Mouse (Mus musculus) kidney, postnatal 0 days (tissue): ENCODE data around the gene Trpv2. TPM values are rescaled to one million over a fixed set of nuclear protein-coding genes. Genes with fewer than 3 reads are reported as not detected.
A peak's percentile ranks its signal among the peaks of the same experiment; 100 is the strongest.

ENCODE experiments used
- ATAC-seq: fragments of 200-750 bp; cut with Nextera tagmentation; replicated peaks from 2 replicates; pipeline ENCODE4 v1.8.0; 2017; ENCODE audit warnings: low read depth, moderate number of reproducible peaks, moderate TSS enrichment, moderate library complexity; ENCODE audit not compliant: low FRiP score
- DNase-seq: peaks from one replicate; pipeline ENCODE4 v3.0.0-alpha.2; 2016; ENCODE audit warnings: low spot score
- H3K27ac ChIP-seq: fragments of 300-500 bp; sonication (generic); 2 replicates; pipeline ENCODE4 v1.5.1; 2014; ENCODE audit warnings: mild to moderate bottlenecking
- H3K27me3 ChIP-seq: fragments of 300-500 bp; sonication (generic); 2 replicates; pipeline ENCODE4 v1.6.1; 2014; ENCODE audit warnings: low read length, mixed read lengths; ENCODE audit not compliant: insufficient read depth
- H3K36me3 ChIP-seq: fragments of 300-500 bp; sonication (generic); 2 replicates; pipeline ENCODE4 v1.6.1; 2014; ENCODE audit warnings: low read length, mixed read lengths; ENCODE audit not compliant: insufficient read depth
- H3K4me1 ChIP-seq: fragments of 300-500 bp; sonication (generic); replicated peaks from 2 replicates; pipeline ENCODE4 v1.6.1; 2014; ENCODE audit warnings: antibody characterized with exemption, low read length, mixed read lengths; ENCODE audit not compliant: insufficient read depth
- H3K4me2 ChIP-seq: fragments of 300-500 bp; sonication (generic); 2 replicates; pipeline ENCODE4 v1.6.1; 2014; ENCODE audit warnings: mild to moderate bottlenecking, low read length, moderate library complexity, mixed read lengths
- H3K4me3 ChIP-seq: fragments of 300-500 bp; sonication (generic); replicated peaks from 2 replicates; pipeline ENCODE4 v1.5.1; 2014; ENCODE audit warnings: low read depth, low read length
- H3K9ac ChIP-seq: fragments of 300-500 bp; sonication (generic); 2 replicates; pipeline ENCODE4 v1.6.1; 2014; ENCODE audit warnings: low read depth, low read length
- H3K9me3 ChIP-seq: fragments of 300-500 bp; sonication (generic); replicated peaks from 2 replicates; pipeline ENCODE4 v1.6.1; 2016; ENCODE audit warnings: low read length, inconsistent platforms, mixed read lengths
- CTCF ChIP-seq: IDR thresholded peaks from 2 replicates; pipeline ENCODE4 v1.5.1; 2016; ENCODE audit warnings: antibody characterized with exemption, low read depth, mild to moderate bottlenecking, moderate library complexity
- WGBS: fragments of 180-500 bp; shearing (Covaris S2); extraction: QIAGEN DNeasy Blood & Tissue Kit; methylation state at CpG from one replicate; pipeline ENCODE4 v1.1.7; 2014; 5-methylcytosine and 5-hydroxymethylcytosine counted together
- polyA plus RNA-seq: library from polyadenylated mRNA; unstranded; fragments of >200 nt; fragmentation: Nextera tagmentation; extraction: Ambion mirVana; gene quantifications from 2 replicates; pipeline ENCODE4 v1.2.1, GENCODE M21; 2015

The Trpv2 gene
- polyA plus RNA-seq, 1 experiment from 2014 or later: 1.7 TPM

- 71% methylated on average over 6 of the region's 6 CpGs for WGBS
- Histone ChIP-seq H3K36me3 (no peaks in the 10 kb centered on the region), H3K4me1 (no peaks in the 10 kb centered on the region)
Observed at GRCm38 (mm10) chr11:62583031-62583430, 8.7 kb downstream of the Trpv2 start.

GRCm38 (mm10) chr11:62584671-62585206 is 10.5 kb downstream of the Trpv2 start:
- Histone ChIP-seq H3K9ac (no peak overlapping the region), H3K9me3 (no peaks in the 10 kb centered on the region), H3K27me3 (no peaks in the 10 kb centered on the region), H3K4me3 (no peak overlapping the region), H3K27ac (no peak overlapping the region), H3K36me3 (no peaks in the 10 kb centered on the region), H3K4me2 (no peak overlapping the region), H3K4me1 (no peaks in the 10 kb centered on the region)
- DNase-seq (no peak), ATAC-seq (0 out of 2 replicates have a peak, but pooled peaks have one; percentile 13)
- WGBS: 38% methylated on average over 9 of the region's 9 CpGs
- TF ChIP-seq CTCF: no peak

More at GRCm38 (mm10) chr11:62583031-62583430, 8.7 kb downstream of the Trpv2 start:
- Histone ChIP-seq H3K9ac (no peak overlapping the region), H3K27me3 (no peaks in the 10 kb centered on the region), H3K4me3 (no peak overlapping the region), H3K9me3 (no peaks in the 10 kb centered on the region), H3K4me2 (no peak overlapping the region), H3K27ac (0 out of 2 replicates have a peak overlapping the region, but pooled peaks have one; percentile 13)
- DNase-seq (no peak), ATAC-seq (no peak; the same call in 1 of the 2 replicates)
- no peak for TF ChIP-seq CTCF

GRCm38 (mm10) chr11:62587034-62587433 is 12.7 kb downstream of the Trpv2 start:
- DNase-seq: no peak
- no peak overlapping the region for H3K27ac ChIP-seq

DNA sequence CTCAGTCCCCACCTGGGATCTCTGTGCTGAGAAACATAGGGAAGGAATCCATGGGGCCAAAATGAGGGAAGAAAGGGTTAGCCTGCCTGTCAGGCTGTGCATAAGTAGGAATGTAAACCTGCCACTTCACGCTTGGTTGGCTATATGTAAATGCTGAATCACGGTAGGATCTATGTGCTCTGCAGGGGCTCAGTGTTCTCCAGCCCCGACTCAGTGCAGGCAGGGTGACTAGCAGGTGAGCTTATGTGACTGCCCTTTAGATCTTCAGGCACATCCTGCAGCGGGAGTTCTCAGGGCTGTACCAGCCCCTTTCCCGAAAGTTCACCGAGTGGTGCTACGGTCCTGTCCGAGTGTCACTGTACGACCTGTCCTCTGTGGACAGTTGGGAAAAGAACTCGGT is 15.1 kb downstream of the Trpv2 start:
- no peak for DNase-seq
- WGBS: 70% methylated on average over 10 of the region's 10 CpGs

More at GRCm38 (mm10) chr11:62587034-62587433, 12.7 kb downstream of the Trpv2 start:
- no peak for TF ChIP-seq CTCF
- Histone ChIP-seq H3K4me2 (no peak overlapping the region), H3K27me3 (no peaks in the 10 kb centered on the region), H3K4me1 (no peaks in the 10 kb centered on the region), H3K36me3 (no peaks in the 10 kb centered on the region), H3K9ac (no peak overlapping the region), H3K4me3 (no peak overlapping the region), H3K9me3 (no peaks in the 10 kb centered on the region)
- no peak for ATAC-seq
- WGBS: 91% methylated on average over 5 of the region's 5 CpGs

GRCm38 (mm10) chr11:62591026-62591425 is 16.7 kb downstream of the Trpv2 start:
- Histone ChIP-seq H3K4me3 (no peak overlapping the region), H3K9ac (no peak overlapping the region), H3K4me2 (no peak overlapping the region), H3K36me3 (no peaks in the 10 kb centered on the region), H3K4me1 (no peaks in the 10 kb centered on the region), H3K27me3 (no peaks in the 10 kb centered on the region), H3K27ac (no peak overlapping the region), H3K9me3 (no peaks in the 10 kb centered on the region)
- WGBS: 85% methylated on average over 2 of the region's 2 CpGs
- ATAC-seq (no peak), DNase-seq (no peak)
- no peak for TF ChIP-seq CTCF

More for the DNA sequence above, 15.1 kb downstream of the Trpv2 start:
- ATAC-seq: no peak
- Histone ChIP-seq H3K27me3 (no peaks in the 10 kb centered on the region), H3K4me2 (no peak overlapping the region), H3K4me3 (no peak overlapping the region), H3K9ac (no peak overlapping the region), H3K4me1 (no peaks in the 10 kb centered on the region), H3K36me3 (no peaks in the 10 kb centered on the region), H3K27ac (no peak overlapping the region), H3K9me3 (no peaks in the 10 kb centered on the region)
- TF ChIP-seq CTCF: no peak

DNA sequence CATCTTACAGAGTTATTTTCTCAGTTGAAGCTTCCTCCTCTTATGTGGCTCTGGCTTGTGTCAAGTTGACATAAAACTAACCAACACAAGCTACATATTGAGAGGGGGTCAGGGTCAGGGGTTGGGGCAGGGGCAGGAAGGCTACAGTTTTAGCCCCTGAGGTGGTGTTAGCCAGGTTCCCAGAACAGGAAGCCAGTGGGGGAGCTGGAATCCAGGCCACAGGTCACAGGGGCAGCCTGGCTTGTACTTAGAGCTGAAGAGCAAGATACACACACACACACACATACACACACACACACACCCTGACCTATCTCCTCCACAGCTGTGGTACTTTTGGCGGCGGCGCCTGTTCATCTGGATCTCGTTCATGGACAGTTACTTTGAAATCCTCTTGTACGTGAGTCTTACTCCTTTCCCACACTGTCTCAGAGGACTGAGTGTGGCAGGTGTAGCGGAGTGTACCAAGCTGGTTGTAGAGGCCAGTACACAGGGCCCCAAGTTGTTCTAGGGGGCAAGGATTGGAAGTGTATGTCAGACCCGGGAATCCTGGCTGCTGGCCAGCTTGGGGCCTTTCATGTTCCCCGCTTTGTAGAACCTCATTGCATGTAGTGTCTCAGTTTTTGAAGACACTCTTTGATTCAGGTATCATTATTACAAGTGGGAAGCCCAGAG is 17.8 kb downstream of the Trpv2 start:
- Histone ChIP-seq H3K9me3 (no peaks in the 10 kb centered on the region), H3K4me2 (no peak overlapping the region), H3K27me3 (no peaks in the 10 kb centered on the region), H3K4me1 (no peaks in the 10 kb centered on the region), H3K27ac (no peak overlapping the region), H3K9ac (no peak overlapping the region), H3K4me3 (no peak overlapping the region), H3K36me3 (no peaks in the 10 kb centered on the region)
- WGBS: 74% methylated on average over 8 of the region's 8 CpGs
- TF ChIP-seq CTCF: no peak
- DNase-seq: no peak
- no peak for ATAC-seq
